Mouse (Mus musculus): ENCODE results near the gene Dnajc5. TPM values are rescaled to one million over a fixed set of nuclear protein-coding genes. Genes with fewer than 3 reads are reported as not detected.

The Dnajc5 gene
- polyA plus RNA-seq, 1 experiment from 2014 or later = 91.9 TPM

GRCm38 (mm10) chr2:181520936-181521227 lies 597 bp downstream of the Dnajc5 start:
- Histone ChIP-seq H3K9me3 (replicated peaks) (no peaks in the 10 kb centered on the region), H3K4me2 (peak overlapping the region; percentile 92), H3K27ac (ENCODE audit: poor library complexity, severe bottlenecking) (peak overlapping the region; percentile 98), H3K4me1 (replicated peaks) (peaks cover 33% of the 10 kb centered on the region), H3K9ac (peak overlapping the region; percentile 97), H3K27me3 (replicated peaks) (no peaks in the 10 kb centered on the region), H3K4me3 (peak overlapping the region; percentile 91), H3K36me3 (peaks cover 22% of the 10 kb centered on the region)
- WGBS = 0% methylated on average over 17 of the region's 17 CpGs
- ATAC-seq (ENCODE audit: insufficient number of reproducible peaks, low FRiP score) = no peak

DNA sequence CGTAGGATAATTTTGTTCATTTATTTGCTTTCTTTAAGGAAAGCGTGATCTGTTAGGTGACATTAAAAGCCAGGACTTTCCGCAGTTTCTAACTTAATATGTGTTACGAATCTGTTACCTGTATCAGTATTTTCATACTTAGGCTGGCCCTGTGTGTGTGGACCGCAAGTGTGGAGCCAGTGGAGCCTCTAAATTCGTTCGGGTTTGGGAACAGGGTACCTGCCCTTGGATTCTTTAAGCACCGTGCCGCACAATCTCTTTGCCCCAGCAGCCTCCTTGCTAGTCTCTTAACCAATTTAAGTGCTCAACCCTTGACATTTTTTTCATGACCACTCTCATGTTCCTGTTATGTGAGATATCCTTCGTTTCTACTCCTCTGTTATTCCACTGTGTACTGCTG lies 1.2 kb downstream of the Dnajc5 start:
- H3K36me3 ChIP-seq = peaks cover 16% of the 10 kb centered on the region
- H3K4me1 ChIP-seq (replicated peaks) = peaks cover 33% of the 10 kb centered on the region
- ATAC-seq (ENCODE audit: insufficient number of reproducible peaks, low FRiP score) = no peak
- peak overlapping the region; percentile 92 for H3K4me2 ChIP-seq
- H3K27ac ChIP-seq (ENCODE audit: poor library complexity, severe bottlenecking) = 0 out of 2 replicates have a peak overlapping the region, but pooled peaks have one; percentile 25
- H3K9ac ChIP-seq = peak overlapping the region; percentile 97
- no peaks in the 10 kb centered on the region for H3K9me3 ChIP-seq (replicated peaks)
- H3K4me3 ChIP-seq = peak overlapping the region; percentile 91
- H3K27me3 ChIP-seq (replicated peaks) = no peaks in the 10 kb centered on the region
- 34% methylated on average over 10 of the region's 10 CpGs for WGBS

DNA sequence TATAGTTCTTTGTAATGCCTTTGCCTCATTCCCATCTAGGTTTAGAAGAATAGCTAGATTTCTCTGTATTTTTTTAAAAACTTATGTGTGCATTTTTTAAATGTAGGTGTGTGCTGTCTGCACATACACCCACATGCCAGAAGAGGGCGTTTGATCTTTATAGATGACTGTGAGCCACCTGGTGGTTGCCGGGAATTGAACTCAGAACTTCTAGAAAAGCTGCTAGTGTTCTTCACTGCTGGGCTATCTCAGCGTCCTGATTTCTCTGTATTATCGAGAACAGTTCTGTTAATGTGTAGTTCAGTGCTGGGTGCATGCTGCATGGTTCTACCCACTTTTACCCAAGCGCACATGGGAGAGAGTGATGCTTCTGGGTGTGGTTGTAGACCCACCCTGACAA lies 2.5 kb downstream of the Dnajc5 start:
- Histone ChIP-seq H3K27ac (ENCODE audit: poor library complexity, severe bottlenecking) (no peak overlapping the region), H3K27me3 (replicated peaks) (no peaks in the 10 kb centered on the region), H3K4me2 (no peak overlapping the region), H3K9ac (no peak overlapping the region), H3K4me3 (no peak overlapping the region), H3K4me1 (replicated peaks) (peaks cover 33% of the 10 kb centered on the region), H3K36me3 (peaks cover 12% of the 10 kb centered on the region; the same call in 1 of the 2 replicates), H3K9me3 (replicated peaks) (no peaks in the 10 kb centered on the region)
- 65% methylated on average over 5 of the region's 5 CpGs for WGBS
- ATAC-seq (ENCODE audit: insufficient number of reproducible peaks, low FRiP score) = no peak

DNA sequence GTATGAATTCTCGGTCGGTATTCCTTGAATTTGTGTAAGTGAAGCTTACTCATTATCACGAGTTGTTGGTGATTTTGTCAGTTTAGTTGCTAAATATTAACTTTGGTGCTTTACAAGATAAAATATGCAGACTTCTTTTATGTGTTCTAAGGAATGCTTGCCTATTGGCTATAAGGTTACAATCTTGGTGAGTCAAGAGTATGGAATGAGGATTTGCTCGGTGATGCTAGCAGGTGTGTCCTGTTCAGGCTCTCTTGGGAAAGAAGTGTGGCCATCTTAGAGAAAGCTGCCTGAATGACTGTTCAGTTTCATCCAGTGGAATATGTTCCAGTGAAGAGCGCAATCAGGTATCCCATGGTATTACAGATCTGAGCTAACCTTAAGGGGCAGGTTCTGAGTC lies 5.2 kb downstream of the Dnajc5 start:
- peaks cover 26% of the 10 kb centered on the region for H3K36me3 ChIP-seq
- no peak overlapping the region for H3K4me2 ChIP-seq
- H3K4me3 ChIP-seq = no peak overlapping the region
- no peak overlapping the region for H3K27ac ChIP-seq (ENCODE audit: poor library complexity, severe bottlenecking)
- no peak for ATAC-seq (ENCODE audit: insufficient number of reproducible peaks, low FRiP score)
- no peak overlapping the region for H3K9ac ChIP-seq
- H3K27me3 ChIP-seq (replicated peaks) = no peaks in the 10 kb centered on the region
- peaks cover 27% of the 10 kb centered on the region for H3K4me1 ChIP-seq (replicated peaks)
- WGBS = 81% methylated on average over 5 of the region's 5 CpGs
- H3K9me3 ChIP-seq (replicated peaks) = peaks cover under 1% of the 10 kb centered on the region; the same call in 1 of the 2 replicates

GRCm38 (mm10) chr2:181529076-181529475 lies 8.8 kb downstream of the Dnajc5 start:
- ATAC-seq (ENCODE audit: insufficient number of reproducible peaks, low FRiP score) = no peak
- H3K4me1 ChIP-seq (replicated peaks) = peaks cover 6% of the 10 kb centered on the region; the same call in 1 of the 2 replicates
- H3K36me3 ChIP-seq = peaks cover 46% of the 10 kb centered on the region
- WGBS = 94% methylated on average over 1 of the region's 1 CpGs
- peaks cover 3% of the 10 kb centered on the region for H3K9me3 ChIP-seq (replicated peaks)
- H3K27ac ChIP-seq (ENCODE audit: poor library complexity, severe bottlenecking) = no peak overlapping the region
- H3K4me2 ChIP-seq = no peak overlapping the region
- H3K9ac ChIP-seq = no peak overlapping the region
- H3K4me3 ChIP-seq = no peak overlapping the region
- no peaks in the 10 kb centered on the region for H3K27me3 ChIP-seq (replicated peaks)

- H3K4me2 ChIP-seq = no peak overlapping the region
- ATAC-seq (ENCODE audit: insufficient number of reproducible peaks, low FRiP score) = no peak
- WGBS = 94% methylated on average over 3 of the region's 3 CpGs
- H3K27me3 ChIP-seq (replicated peaks) = no peaks in the 10 kb centered on the region
- no peak overlapping the region for H3K27ac ChIP-seq (ENCODE audit: poor library complexity, severe bottlenecking)
- peaks cover 3% of the 10 kb centered on the region for H3K4me1 ChIP-seq (replicated peaks)
- peaks cover 41% of the 10 kb centered on the region for H3K36me3 ChIP-seq
- peaks cover 3% of the 10 kb centered on the region for H3K9me3 ChIP-seq (replicated peaks)
- H3K9ac ChIP-seq = no peak overlapping the region
- no peak overlapping the region for H3K4me3 ChIP-seq
Observed at GRCm38 (mm10) chr2:181532589-181532988, 12.3 kb downstream of the Dnajc5 start.

DNA sequence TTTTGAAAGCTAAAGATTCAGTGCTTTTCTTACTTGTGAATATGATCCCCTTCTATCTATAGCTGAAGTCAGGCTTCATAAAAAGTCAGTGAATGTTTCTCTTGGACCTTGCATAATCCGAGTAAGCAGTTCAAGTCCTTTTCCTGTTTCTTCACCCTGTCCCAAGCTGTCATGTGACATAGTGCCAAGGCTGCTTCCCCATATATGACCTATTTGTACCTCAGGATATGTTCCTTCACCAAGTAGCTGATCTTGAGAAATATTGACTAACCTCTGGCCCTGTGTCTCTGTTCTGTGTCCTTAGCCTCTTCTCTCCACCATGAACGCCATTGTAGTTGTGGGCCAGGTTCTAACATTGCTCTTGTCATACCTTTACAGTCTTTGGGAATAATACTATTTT lies 16.1 kb downstream of the Dnajc5 start:
- Histone ChIP-seq H3K27me3 (replicated peaks) (no peaks in the 10 kb centered on the region), H3K9ac (no peak overlapping the region), H3K4me3 (no peak overlapping the region), H3K27ac (ENCODE audit: poor library complexity, severe bottlenecking) (no peak overlapping the region), H3K4me2 (no peak overlapping the region), H3K36me3 (peaks cover 15% of the 10 kb centered on the region), H3K9me3 (replicated peaks) (no peaks in the 10 kb centered on the region; the same call in 1 of the 2 replicates), H3K4me1 (replicated peaks) (peaks cover 10% of the 10 kb centered on the region)
- no peak for ATAC-seq (ENCODE audit: insufficient number of reproducible peaks, low FRiP score)
- 77% methylated on average over 2 of the region's 2 CpGs for WGBS

DNA sequence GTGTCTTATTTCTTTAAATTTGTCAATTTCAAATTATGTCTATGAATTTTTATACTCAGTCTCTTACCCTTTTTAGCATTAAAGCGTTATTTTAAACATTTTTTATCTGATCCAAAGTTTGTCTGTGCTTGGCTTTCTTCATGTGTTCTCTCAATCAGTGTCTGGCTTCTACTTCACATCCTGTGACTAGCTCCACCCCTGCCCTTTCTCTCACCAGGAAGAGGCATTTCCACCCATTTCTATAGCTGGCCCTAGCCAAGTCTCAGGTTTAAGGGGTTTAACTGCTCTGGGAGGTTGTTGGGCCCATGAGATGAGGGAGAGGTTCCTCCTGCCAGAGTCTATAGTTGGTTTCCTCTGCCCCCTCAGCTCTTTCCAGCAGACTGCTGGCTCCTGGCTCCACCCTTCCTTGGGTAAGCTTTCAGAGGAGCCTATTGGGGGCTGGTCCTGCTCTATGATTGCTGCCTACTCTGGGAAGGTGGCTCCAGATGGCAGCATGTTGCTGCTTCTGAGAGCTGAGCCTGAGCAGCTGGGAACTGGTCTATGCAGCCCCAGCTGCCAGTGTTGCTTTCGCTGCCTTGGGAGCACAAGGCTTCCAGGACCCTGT lies 17.3 kb downstream of the Dnajc5 start:
- H3K27me3 ChIP-seq (replicated peaks) = no peaks in the 10 kb centered on the region
- WGBS = 67% methylated on average over 2 of the region's 2 CpGs
- H3K4me2 ChIP-seq = peak overlapping the region; percentile 26
- H3K9me3 ChIP-seq (replicated peaks) = no peaks in the 10 kb centered on the region
- H3K4me1 ChIP-seq (replicated peaks) = peaks cover 10% of the 10 kb centered on the region
- H3K4me3 ChIP-seq = no peak overlapping the region
- H3K9ac ChIP-seq = peak overlapping the region; percentile 41; the same call in 1 of the 2 replicates
- peak overlapping the region; percentile 63 for H3K27ac ChIP-seq (ENCODE audit: poor library complexity, severe bottlenecking)
- peaks cover 4% of the 10 kb centered on the region for H3K36me3 ChIP-seq
- ATAC-seq (ENCODE audit: insufficient number of reproducible peaks, low FRiP score) = peak; percentile 76

GRCm38 (mm10) chr2:181541761-181542380 lies 21.6 kb downstream of the Dnajc5 start:
- 87% methylated on average over 6 of the region's 6 CpGs for WGBS
- H3K9ac ChIP-seq = no peak overlapping the region
- H3K4me3 ChIP-seq = no peak overlapping the region
- no peak for ATAC-seq (ENCODE audit: insufficient number of reproducible peaks, low FRiP score)
- H3K9me3 ChIP-seq (replicated peaks) = no peaks in the 10 kb centered on the region
- no peak overlapping the region for H3K27ac ChIP-seq (ENCODE audit: poor library complexity, severe bottlenecking)
- peaks cover 10% of the 10 kb centered on the region for H3K36me3 ChIP-seq
- H3K4me1 ChIP-seq (replicated peaks) = peaks cover 10% of the 10 kb centered on the region
- H3K4me2 ChIP-seq = no peak overlapping the region
- H3K27me3 ChIP-seq (replicated peaks) = no peaks in the 10 kb centered on the region

- H3K4me1 ChIP-seq (replicated peaks) = 0 out of 2 replicates have a peak, but pooled peaks cover 6% of the 10 kb centered on the region
- peaks cover 51% of the 10 kb centered on the region for H3K36me3 ChIP-seq
- H3K9ac ChIP-seq = no peak overlapping the region
- H3K27ac ChIP-seq (ENCODE audit: poor library complexity, severe bottlenecking) = no peak overlapping the region
- no peaks in the 10 kb centered on the region for H3K27me3 ChIP-seq (replicated peaks)
- ATAC-seq (ENCODE audit: insufficient number of reproducible peaks, low FRiP score) = no peak
- WGBS = 90% methylated on average over 7 of the region's 7 CpGs
- no peak overlapping the region for H3K4me2 ChIP-seq
- no peaks in the 10 kb centered on the region for H3K9me3 ChIP-seq (replicated peaks)
- H3K4me3 ChIP-seq = no peak overlapping the region
Observed at GRCm38 (mm10) chr2:181546142-181546541, 25.9 kb downstream of the Dnajc5 start.

DNA sequence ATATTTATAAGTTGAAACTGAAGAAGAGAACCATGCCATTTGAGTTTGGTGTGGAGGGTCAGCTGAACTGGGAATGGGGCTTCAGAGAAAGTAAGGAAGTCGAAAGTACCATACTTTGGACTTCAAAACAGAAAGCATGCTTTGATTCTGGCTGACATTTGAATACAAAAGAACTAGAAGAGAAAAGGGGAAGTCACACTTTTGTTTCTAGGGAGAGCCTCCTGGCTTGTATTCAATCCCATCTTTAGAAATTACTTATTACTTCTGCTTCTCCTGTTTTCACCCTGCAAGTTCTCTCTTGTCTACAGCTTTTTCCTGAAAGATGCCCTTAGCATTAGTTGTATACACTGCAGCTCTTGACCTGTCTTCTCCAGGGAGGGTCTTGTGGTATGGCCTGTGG lies 27.9 kb downstream of the Dnajc5 start:
- Histone ChIP-seq H3K27ac (ENCODE audit: poor library complexity, severe bottlenecking) (no peak overlapping the region), H3K9ac (no peak overlapping the region), H3K4me1 (replicated peaks) (0 out of 2 replicates have a peak, but pooled peaks cover 6% of the 10 kb centered on the region), H3K27me3 (replicated peaks) (no peaks in the 10 kb centered on the region), H3K4me3 (no peak overlapping the region), H3K4me2 (no peak overlapping the region), H3K36me3 (peaks cover 72% of the 10 kb centered on the region), H3K9me3 (replicated peaks) (no peaks in the 10 kb centered on the region)
- no peak for ATAC-seq (ENCODE audit: insufficient number of reproducible peaks, low FRiP score)
- 79% methylated on average over 1 of the region's 1 CpGs for WGBS
